Mouse (Mus musculus): Measurements from ENCODE around the gene Prelp. TPM values are rescaled to one million over a fixed set of nuclear protein-coding genes. Genes with fewer than 3 reads are reported as not detected.

Prelp gene
- polyA plus RNA-seq, 1 experiment, result 13.3 TPM

GRCm38 (mm10) chr1:133945106-133945505 lies 23.9 kb upstream of the Prelp start:
- Histone ChIP-seq H3K27ac (ENCODE audit: control insufficient read depth, insufficient read depth, low read length) (no peak overlapping the region), H3K27me3 (ENCODE audit: control insufficient read depth, insufficient read depth, low read length) (no peaks in the 10 kb centered on the region), H3K36me3 (ENCODE audit: control insufficient read depth, insufficient read depth, low read length) (no peaks in the 10 kb centered on the region), H3K4me3 (ENCODE audit: control insufficient read depth, insufficient read depth, low read length) (no peak overlapping the region), H3K4me1 (replicated peaks; ENCODE audit: control insufficient read depth, insufficient read depth, low read length) (no peaks in the 10 kb centered on the region)
- TF ChIP-seq POLR2A (IDR thresholded peaks at IDR 0.05; ENCODE audit: control insufficient read depth, extremely low read depth, insufficient read depth, low read length, poor library complexity), result no peak
- TF ChIP-seq CTCF (IDR thresholded peaks at IDR 0.05; ENCODE audit: borderline replicate concordance, control insufficient read depth, extremely low read depth, insufficient read depth, low read length, poor library complexity), result no peak
- DNase-seq, result no peak
- 95% methylated on average over 3 of the region's 3 CpGs for WGBS

- Histone ChIP-seq H3K36me3 (ENCODE audit: control insufficient read depth, insufficient read depth, low read length) (no peaks in the 10 kb centered on the region), H3K27ac (ENCODE audit: control insufficient read depth, insufficient read depth, low read length) (no peak overlapping the region)
- WGBS, result 91% methylated on average over 3 of the region's 3 CpGs
Measured at GRCm38 (mm10) chr1:133941904-133942303, 20.7 kb upstream of the Prelp start.

GRCm38 (mm10) chr1:133941158-133941860 lies 20.1 kb upstream of the Prelp start:
- H3K4me3 ChIP-seq (ENCODE audit: control insufficient read depth, insufficient read depth, low read length), result no peak overlapping the region

More at GRCm38 (mm10) chr1:133941904-133942303, 20.7 kb upstream of the Prelp start:
- Histone ChIP-seq H3K4me3 (ENCODE audit: control insufficient read depth, insufficient read depth, low read length) (no peak overlapping the region), H3K4me1 (replicated peaks; ENCODE audit: control insufficient read depth, insufficient read depth, low read length) (no peaks in the 10 kb centered on the region), H3K27me3 (ENCODE audit: control insufficient read depth, insufficient read depth, low read length) (no peaks in the 10 kb centered on the region)
- TF ChIP-seq POLR2A (IDR thresholded peaks at IDR 0.05; ENCODE audit: control insufficient read depth, extremely low read depth, insufficient read depth, low read length, poor library complexity) (no peak), CTCF (IDR thresholded peaks at IDR 0.05; ENCODE audit: borderline replicate concordance, control insufficient read depth, extremely low read depth, insufficient read depth, low read length, poor library complexity) (no peak)
- DNase-seq, result no peak

GRCm38 (mm10) chr1:133940481-133941092 lies 19.4 kb upstream of the Prelp start:
- 87% methylated on average over 3 of the region's 3 CpGs for WGBS
- DNase-seq, result no peak
- Histone ChIP-seq H3K27ac (ENCODE audit: control insufficient read depth, insufficient read depth, low read length) (no peak overlapping the region), H3K27me3 (ENCODE audit: control insufficient read depth, insufficient read depth, low read length) (no peaks in the 10 kb centered on the region), H3K4me1 (replicated peaks; ENCODE audit: control insufficient read depth, insufficient read depth, low read length) (no peaks in the 10 kb centered on the region), H3K4me3 (ENCODE audit: control insufficient read depth, insufficient read depth, low read length) (no peak overlapping the region), H3K36me3 (ENCODE audit: control insufficient read depth, insufficient read depth, low read length) (no peaks in the 10 kb centered on the region)
- TF ChIP-seq POLR2A (IDR thresholded peaks at IDR 0.05; ENCODE audit: control insufficient read depth, extremely low read depth, insufficient read depth, low read length, poor library complexity), result no peak
- TF ChIP-seq CTCF (IDR thresholded peaks at IDR 0.05; ENCODE audit: borderline replicate concordance, control insufficient read depth, extremely low read depth, insufficient read depth, low read length, poor library complexity), result no peak

More at GRCm38 (mm10) chr1:133941158-133941860, 20.1 kb upstream of the Prelp start:
- Histone ChIP-seq H3K4me1 (replicated peaks; ENCODE audit: control insufficient read depth, insufficient read depth, low read length) (no peaks in the 10 kb centered on the region), H3K27ac (ENCODE audit: control insufficient read depth, insufficient read depth, low read length) (no peak overlapping the region), H3K36me3 (ENCODE audit: control insufficient read depth, insufficient read depth, low read length) (no peaks in the 10 kb centered on the region), H3K27me3 (ENCODE audit: control insufficient read depth, insufficient read depth, low read length) (no peaks in the 10 kb centered on the region)
- DNase-seq, result no peak
- 87% methylated on average over 11 of the region's 11 CpGs for WGBS
- TF ChIP-seq CTCF (IDR thresholded peaks at IDR 0.05; ENCODE audit: borderline replicate concordance, control insufficient read depth, extremely low read depth, insufficient read depth, low read length, poor library complexity) (no peak), POLR2A (IDR thresholded peaks at IDR 0.05; ENCODE audit: control insufficient read depth, extremely low read depth, insufficient read depth, low read length, poor library complexity) (no peak)

- TF ChIP-seq CTCF (IDR thresholded peaks at IDR 0.05; ENCODE audit: borderline replicate concordance, control insufficient read depth, extremely low read depth, insufficient read depth, low read length, poor library complexity) (no peak), POLR2A (IDR thresholded peaks at IDR 0.05; ENCODE audit: control insufficient read depth, extremely low read depth, insufficient read depth, low read length, poor library complexity) (no peak)
- WGBS, result 94% methylated on average over 8 of the region's 8 CpGs
- Histone ChIP-seq H3K4me1 (replicated peaks; ENCODE audit: control insufficient read depth, insufficient read depth, low read length) (no peaks in the 10 kb centered on the region), H3K27me3 (ENCODE audit: control insufficient read depth, insufficient read depth, low read length) (no peaks in the 10 kb centered on the region), H3K27ac (ENCODE audit: control insufficient read depth, insufficient read depth, low read length) (no peak overlapping the region), H3K36me3 (ENCODE audit: control insufficient read depth, insufficient read depth, low read length) (no peaks in the 10 kb centered on the region), H3K4me3 (ENCODE audit: control insufficient read depth, insufficient read depth, low read length) (no peak overlapping the region)
- DNase-seq, result no peak
Measured at GRCm38 (mm10) chr1:133939708-133940107, 18.5 kb upstream of the Prelp start.

- Histone ChIP-seq H3K4me3 (ENCODE audit: control insufficient read depth, insufficient read depth, low read length) (no peak overlapping the region), H3K4me1 (replicated peaks; ENCODE audit: control insufficient read depth, insufficient read depth, low read length) (no peaks in the 10 kb centered on the region), H3K27ac (ENCODE audit: control insufficient read depth, insufficient read depth, low read length) (no peak overlapping the region), H3K27me3 (ENCODE audit: control insufficient read depth, insufficient read depth, low read length) (no peaks in the 10 kb centered on the region), H3K36me3 (ENCODE audit: control insufficient read depth, insufficient read depth, low read length) (no peaks in the 10 kb centered on the region)
- WGBS, result 89% methylated on average over 3 of the region's 3 CpGs
- TF ChIP-seq POLR2A (IDR thresholded peaks at IDR 0.05; ENCODE audit: control insufficient read depth, extremely low read depth, insufficient read depth, low read length, poor library complexity) (no peak), CTCF (IDR thresholded peaks at IDR 0.05; ENCODE audit: borderline replicate concordance, control insufficient read depth, extremely low read depth, insufficient read depth, low read length, poor library complexity) (no peak)
- no peak for DNase-seq
Measured at GRCm38 (mm10) chr1:133936169-133936568, 15.0 kb upstream of the Prelp start.
